Comparison of ENCODE assay signal across 8 mouse cellular contexts in genomic region chr3:123385486-123386156, GRCm38 (mm10). TPM values are rescaled to one million over a fixed set of nuclear protein-coding genes. Genes with fewer than 3 reads are reported as not detected.
DNase-seq lines count a peak whose midpoint lies in the region; ATAC-seq and TF ChIP-seq lines count a peak whose summit lies in the region.

Mettl14 (minus strand) TSS chr3:123386108.

- peak within 1 kb of the TSS; percentile 80 for H3K27ac ChIP-seq in bone marrow macrophage, adult 2 months (ENCODE audit: insufficient read depth, low read depth, low read length)
- H3K27ac ChIP-seq in embryonic fibroblast, embryonic 13.5 days (ENCODE audit: insufficient read depth, low read length) = peak within 1 kb of the TSS; percentile 66
- peak within 1 kb of the TSS; percentile 90 for H3K27ac ChIP-seq in kidney, embryonic 14.5 days (ENCODE audit: low read depth, low read length)
- H3K27ac ChIP-seq in limb, embryonic 15.5 days = peak within 1 kb of the TSS; percentile 92

- no peak for TF ChIP-seq CTCF in bone marrow macrophage, adult 2 months (IDR thresholded peaks at IDR 0.05; ENCODE audit: low read depth, low read length)
- no peak for TF ChIP-seq CTCF in embryonic fibroblast, embryonic 13.5 days (IDR thresholded peaks at IDR 0.05; ENCODE audit: borderline replicate concordance, insufficient read depth, low read length)

- WGBS in kidney, embryonic 14.5 days = under 1% methylated on average over 41 of the region's 41 CpGs
- WGBS in limb, embryonic 15.5 days = 0% methylated on average over 41 of the region's 41 CpGs

- ATAC-seq in kidney, embryonic 14.5 days (ENCODE audit: low FRiP score, low TSS enrichment) = peak; percentile 99
- peak; percentile 97 for ATAC-seq in limb, embryonic 15.5 days (ENCODE audit: insufficient number of reproducible peaks, low FRiP score, low TSS enrichment, low read depth)

- peaks cover 4% of the 10 kb centered on the region; the same call in 1 of the 2 replicates for H3K36me3 ChIP-seq in kidney, embryonic 14.5 days (ENCODE audit: control insufficient read depth, insufficient read depth, low read length)
- peaks cover 7% of the 10 kb centered on the region for H3K36me3 ChIP-seq in limb, embryonic 15.5 days

- peak within 1 kb of the TSS; percentile 95 for H3K4me3 ChIP-seq in bone marrow macrophage, adult 2 months (ENCODE audit: insufficient read depth, low read length)
- H3K4me3 ChIP-seq in embryonic fibroblast, embryonic 13.5 days (ENCODE audit: insufficient read depth, low read length) = peak within 1 kb of the TSS; percentile 95
- H3K4me3 ChIP-seq in kidney, embryonic 14.5 days (ENCODE audit: low read length) = peak within 1 kb of the TSS; percentile 70
- H3K4me3 ChIP-seq in limb, embryonic 15.5 days = peak within 1 kb of the TSS; percentile 79

- no peaks in the 10 kb centered on the region for H3K27me3 ChIP-seq in kidney, embryonic 14.5 days (ENCODE audit: control insufficient read depth, insufficient read depth, low read length)
- peaks cover 4% of the 10 kb centered on the region; the same call in 1 of the 2 replicates for H3K27me3 ChIP-seq in limb, embryonic 15.5 days

- H3K9ac ChIP-seq in kidney, embryonic 14.5 days (ENCODE audit: low read depth, low read length) = peak within 1 kb of the TSS; percentile 72
- peak within 1 kb of the TSS; percentile 50 for H3K9ac ChIP-seq in limb, embryonic 15.5 days

- peaks cover 18% of the 10 kb centered on the region for H3K4me1 ChIP-seq in bone marrow macrophage, adult 2 months (ENCODE audit: control insufficient read depth, insufficient read depth, low read length)
- no peaks in the 10 kb centered on the region for H3K4me1 ChIP-seq in embryonic fibroblast, embryonic 13.5 days (ENCODE audit: control insufficient read depth, insufficient read depth, low read length)
- H3K4me1 ChIP-seq in kidney, embryonic 14.5 days (ENCODE audit: control insufficient read depth, insufficient read depth, low read length) = peaks cover 11% of the 10 kb centered on the region; the same call in 1 of the 2 replicates
- H3K4me1 ChIP-seq in limb, embryonic 15.5 days = peaks cover 5% of the 10 kb centered on the region; the same call in 1 of the 2 replicates

- H3K4me2 ChIP-seq in kidney, embryonic 14.5 days (replicated peaks; ENCODE audit: low read depth, low read length) = peak within 1 kb of the TSS; percentile 64
- H3K4me2 ChIP-seq in limb, embryonic 15.5 days = peak within 1 kb of the TSS; percentile 57

- H3K9me3 ChIP-seq in kidney, embryonic 14.5 days (ENCODE audit: control insufficient read depth, low read length) = no peaks in the 10 kb centered on the region
- H3K9me3 ChIP-seq in limb, embryonic 15.5 days = no peaks in the 10 kb centered on the region

- DNase-seq in A20 (ENCODE audit: low read depth, low spot score) = peak; percentile 99
- peak; percentile 96 for DNase-seq in heart, adult 9 months (ENCODE audit: low spot score in 2 of 2)
- DNase-seq in monocyte, adult 2 months (ENCODE audit: low read depth in 1 of 2, low spot score in 2 of 2) = peak; percentile 84 to 91
- peak; percentile 96 to 98 for DNase-seq in spleen, postnatal 36 days (ENCODE audit: low spot score in 2 of 2)

- no peak for TF ChIP-seq POLR2A in bone marrow macrophage, adult 2 months (IDR thresholded peaks at IDR 0.05; ENCODE audit: borderline replicate concordance, low read depth, low read length)
- TF ChIP-seq POLR2A in embryonic fibroblast, embryonic 13.5 days (IDR thresholded peaks at IDR 0.05; ENCODE audit: low read depth, low read length) = peak; percentile 86

RNA-seq across cellular contexts. Expression of gene Mettl14, which starts in this region (rescaled TPM):
- polyA plus RNA-seq in bone marrow macrophage, adult 2 months (2012; ENCODE audit: insufficient read depth, insufficient read length, missing spikeins) = 20.9 and 21.8 TPM in 2 replicates
- 14.1 and 17.9 TPM in 2 replicates for polyA plus RNA-seq in embryonic fibroblast, embryonic 13.5 days (2011; ENCODE audit: insufficient read length, low read depth, missing spikeins)
- polyA plus RNA-seq in kidney, embryonic 14.5 days (2014; fragmentation: Nextera tagmentation; extraction: Ambion mirVana) = 17.3 and 23.9 TPM in 2 replicates
- polyA plus RNA-seq in limb, embryonic 15.5 days (2015; fragmentation: Nextera tagmentation; extraction: Ambion mirVana) = 23.8 and 24.6 TPM in 2 replicates

Comparison
In these comparisons a context has a peak if more than half of its experiments do, and no peak if none do; other contexts are left out.
1. Peak in every context shown above with its lines: DNase-seq, ATAC-seq, H3K4me3 ChIP-seq and H3K27ac ChIP-seq.